8 mouse cellular contexts compared by ENCODE assay signal in the genomic region with DNA sequence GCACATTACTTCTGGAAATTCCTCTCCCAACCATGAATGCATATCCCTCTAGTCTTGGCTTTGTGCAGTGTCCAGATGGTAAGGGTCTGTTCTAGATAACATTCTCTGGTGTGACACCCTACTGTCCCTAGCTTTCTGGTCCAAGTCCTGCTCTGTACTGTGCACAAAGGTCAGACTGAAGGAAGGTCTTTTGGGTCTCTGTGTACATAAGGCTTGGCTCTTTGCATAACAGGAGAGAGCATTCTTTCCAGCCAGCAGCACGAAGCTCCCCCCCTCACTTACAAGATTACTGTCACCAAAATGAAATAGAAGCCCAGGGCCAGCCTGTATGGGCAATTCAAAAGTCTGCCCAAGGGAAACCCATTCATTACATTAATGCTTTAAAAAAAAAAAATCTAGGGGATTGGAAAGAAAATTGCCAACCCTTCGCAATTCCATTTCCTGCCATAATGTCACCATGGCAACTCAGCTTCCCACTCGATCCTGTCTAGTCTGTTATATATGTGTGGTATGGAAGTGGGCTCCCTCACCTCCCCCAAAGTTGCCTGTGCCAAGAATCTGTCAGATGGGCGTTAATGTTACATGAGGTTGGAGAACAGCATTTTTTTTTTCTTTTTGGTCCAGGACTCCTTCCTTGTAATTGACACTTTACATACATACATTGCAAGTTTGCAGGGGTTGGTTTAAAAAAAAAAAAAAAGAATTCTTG.
DNase-seq lines count a peak whose midpoint lies in the region; ATAC-seq and TF ChIP-seq lines count a peak whose summit lies in the region.

No protein-coding gene starts in this region.

- no peaks in the 10 kb centered on the region for H3K9me3 ChIP-seq in heart, embryonic 13.5 days
- H3K9me3 ChIP-seq in forebrain, postnatal 0 days (ENCODE audit: low read length) = no peaks in the 10 kb centered on the region
- no peaks in the 10 kb centered on the region for H3K9me3 ChIP-seq in midbrain, embryonic 16.5 days (replicated peaks; ENCODE audit: control insufficient read depth, low read length, poor library complexity, severe bottlenecking)

- ATAC-seq in heart, embryonic 13.5 days (ENCODE audit: extremely low read depth, insufficient number of reproducible peaks, low FRiP score, low TSS enrichment) = no peak
- ATAC-seq in forebrain, postnatal 0 days = peak; percentile 89
- peak; percentile 89 for ATAC-seq in midbrain, embryonic 16.5 days
- ATAC-seq in CD4-positive, CD25-positive, alpha-beta regulatory T cell, adult 4 months = no peak

- H3K27ac ChIP-seq in heart, embryonic 13.5 days (replicated peaks) = peak overlapping the region; percentile 61
- peak overlapping the region; percentile 78 for H3K27ac ChIP-seq in forebrain, postnatal 0 days (ENCODE audit: low read depth, low read length)
- peak overlapping the region; percentile 82 for H3K27ac ChIP-seq in midbrain, embryonic 16.5 days (ENCODE audit: low read length)

- no peaks in the 10 kb centered on the region for H3K27me3 ChIP-seq in heart, embryonic 13.5 days (replicated peaks)
- no peaks in the 10 kb centered on the region for H3K27me3 ChIP-seq in forebrain, postnatal 0 days (ENCODE audit: insufficient read depth, low read length)
- no peaks in the 10 kb centered on the region for H3K27me3 ChIP-seq in midbrain, embryonic 16.5 days (ENCODE audit: control insufficient read depth, insufficient read depth, low read depth, low read length)

- no peak overlapping the region for H3K4me2 ChIP-seq in heart, embryonic 13.5 days
- peak overlapping the region; percentile 1; the same call in 1 of the 2 replicates for H3K4me2 ChIP-seq in forebrain, postnatal 0 days (ENCODE audit: low read depth)
- no peak overlapping the region for H3K4me2 ChIP-seq in midbrain, embryonic 16.5 days (ENCODE audit: low read length)

- no peak for TF ChIP-seq CTCF in forebrain, postnatal 0 days (IDR thresholded peaks at IDR 0.05; ENCODE audit: low read depth)

- H3K36me3 ChIP-seq in heart, embryonic 13.5 days = peaks cover 19% of the 10 kb centered on the region
- H3K36me3 ChIP-seq in forebrain, postnatal 0 days (ENCODE audit: insufficient read depth) = peaks cover 4% of the 10 kb centered on the region
- H3K36me3 ChIP-seq in midbrain, embryonic 16.5 days (ENCODE audit: control insufficient read depth, insufficient read depth, low read length) = no peaks in the 10 kb centered on the region

- H3K9ac ChIP-seq in heart, embryonic 13.5 days = no peak overlapping the region
- no peak overlapping the region for H3K9ac ChIP-seq in forebrain, postnatal 0 days
- no peak overlapping the region for H3K9ac ChIP-seq in midbrain, embryonic 16.5 days (ENCODE audit: low read depth, low read length)

- intact Hi-C loops in heart, postnatal 14 days (cut with DNase I) = no loop called here
- intact Hi-C loops in heart, postnatal 10 days (cut with DNase I) = no loop called here

- WGBS in heart, embryonic 13.5 days = 35% methylated on average over 4 of the region's 4 CpGs
- 3% methylated on average over 4 of the region's 4 CpGs for WGBS in forebrain, postnatal 0 days
- 12% methylated on average over 4 of the region's 4 CpGs for WGBS in midbrain, embryonic 16.5 days

- no peak overlapping the region for H3K4me3 ChIP-seq in heart, embryonic 13.5 days
- H3K4me3 ChIP-seq in forebrain, postnatal 0 days (ENCODE audit: low read depth, low read length) = no peak overlapping the region
- no peak overlapping the region for H3K4me3 ChIP-seq in midbrain, embryonic 16.5 days (ENCODE audit: low read depth, low read length)

- DNase-seq in heart, postnatal 14 days = no peak
- DNase-seq in adipocyte (ENCODE audit: low spot score) = peak; percentile 4
- peak; percentile 84 for DNase-seq in forebrain, postnatal 0 days
- no peak for DNase-seq in urinary bladder, postnatal 14 days (ENCODE audit: low spot score)
- DNase-seq in heart, postnatal 10 days = no peak

- peaks cover 29% of the 10 kb centered on the region for H3K4me1 ChIP-seq in heart, embryonic 13.5 days
- H3K4me1 ChIP-seq in forebrain, postnatal 0 days (ENCODE audit: insufficient read depth) = peaks cover 11% of the 10 kb centered on the region
- H3K4me1 ChIP-seq in midbrain, embryonic 16.5 days (ENCODE audit: control insufficient read depth, insufficient read depth, low read length) = peaks cover 19% of the 10 kb centered on the region

Comparison
In these comparisons a context has a peak if more than half of its experiments do, and no peak if none do; other contexts are left out.
1. ATAC-seq: peak in forebrain, postnatal 0 days (single experiment) and midbrain, embryonic 16.5 days (single experiment); none in heart, embryonic 13.5 days (single experiment) and CD4-positive, CD25-positive, alpha-beta regulatory T cell, adult 4 months (single experiment).
2. DNase-seq: peak in adipocyte (single experiment) and forebrain, postnatal 0 days (single experiment); none in heart, postnatal 14 days (0 of 2), urinary bladder, postnatal 14 days (single experiment) and heart, postnatal 10 days (0 of 2).
3. Peak in every context shown above with its lines, with median percentiles within 50 percentile points of each other: H3K27ac ChIP-seq.